Mouse (Mus musculus): Measurements from ENCODE around the gene Tfip11.

DNA sequence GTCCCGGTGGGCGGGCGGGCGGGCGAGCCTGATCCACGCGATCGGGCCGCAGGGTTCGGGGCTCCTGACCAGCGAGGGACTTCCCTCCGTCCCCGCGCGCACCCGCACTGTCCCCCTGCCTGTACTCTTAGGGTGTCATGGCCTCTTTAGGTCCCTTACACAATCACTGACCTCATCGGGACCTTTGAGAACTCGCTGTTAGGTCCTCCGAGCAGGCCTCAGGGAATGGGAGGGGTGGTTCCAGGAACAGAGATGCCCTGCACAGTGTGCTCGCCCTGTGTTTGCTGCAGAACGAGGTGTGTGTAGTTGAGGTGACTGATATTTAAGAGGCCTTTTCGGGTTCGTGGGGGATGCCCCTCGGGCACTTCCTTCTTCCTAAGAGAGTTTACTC is 17.0 kb downstream of the Tfip11 start:
- no peak for TF ChIP-seq CTCF (IDR thresholded peaks at IDR 0.05; ENCODE audit: low read depth, low read length)
- TF ChIP-seq POLR2A (IDR thresholded peaks at IDR 0.05; ENCODE audit: insufficient read depth, low read length), result no peak
